Mouse (Mus musculus) spleen, postnatal 14 days (tissue): Measurements from ENCODE around the gene Larp4b.

Experiments used
- DNase-seq, 2 experiments: peaks; one replicate each; pipeline ENCODE4 v3.0.0; 2021 to 2022; ENCODE audit warnings: low spot score in 2 of 2

The Larp4b gene

DNA sequence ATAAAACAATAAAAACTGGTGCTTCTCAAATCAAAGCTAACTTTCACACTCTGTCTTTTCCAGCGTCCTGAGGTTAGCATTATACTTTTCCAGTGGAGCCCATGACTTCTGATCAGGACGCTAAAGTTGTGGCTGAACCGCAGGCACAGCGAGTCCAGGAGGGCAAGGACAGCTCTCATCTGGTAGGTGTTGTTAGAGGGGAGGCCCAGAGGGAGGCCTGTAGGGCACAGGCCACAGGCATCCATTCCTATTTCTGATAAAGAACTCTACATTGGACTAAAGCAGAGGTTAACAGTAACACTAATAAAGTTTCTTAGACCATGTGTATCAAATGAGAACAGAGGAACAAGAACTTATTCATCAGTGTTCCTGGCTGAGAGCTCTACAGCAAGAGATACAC is 28.4 kb downstream of the Larp4b start:
- no peak for DNase-seq

- DNase-seq = no peak
Measured at GRCm38 (mm10) chr13:9125193-9125592, 31.5 kb downstream of the Larp4b start.

- no peak for DNase-seq
Measured at GRCm38 (mm10) chr13:9127715-9128114, 34.0 kb downstream of the Larp4b start.

- no peak for DNase-seq
Measured at GRCm38 (mm10) chr13:9128707-9129314, 35.1 kb downstream of the Larp4b start.

GRCm38 (mm10) chr13:9134421-9134820 is 40.7 kb downstream of the Larp4b start:
- DNase-seq = no peak

DNA sequence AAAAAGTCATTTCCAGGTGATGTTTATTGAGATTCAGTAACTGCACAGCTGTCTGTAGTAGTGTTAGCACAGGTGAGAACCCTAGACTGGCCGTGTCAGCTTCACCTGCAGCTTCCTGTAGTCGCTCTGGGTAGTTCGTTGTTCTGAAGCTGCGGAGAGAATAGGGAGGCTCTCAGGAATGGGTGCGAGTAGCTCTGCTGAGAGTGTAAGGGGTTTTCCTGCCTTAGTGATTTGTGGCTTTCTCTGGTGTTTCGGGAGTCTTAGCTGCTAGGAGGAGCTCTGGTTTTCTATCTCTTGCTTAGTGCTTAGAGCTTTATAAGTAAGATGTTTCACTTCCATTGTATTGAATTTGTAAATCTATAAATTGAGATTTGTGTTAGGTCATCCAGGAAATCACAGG is 42.4 kb downstream of the Larp4b start:
- no peak for DNase-seq

- no peak for DNase-seq
Measured at GRCm38 (mm10) chr13:9136733-9137132, 43.1 kb downstream of the Larp4b start.

GRCm38 (mm10) chr13:9139466-9139991 is 45.8 kb downstream of the Larp4b start:
- no peak for DNase-seq

- DNase-seq = no peak
Measured at GRCm38 (mm10) chr13:9140204-9140603, 46.5 kb downstream of the Larp4b start.

- no peak for DNase-seq
Measured at GRCm38 (mm10) chr13:9142371-9142770, 48.7 kb downstream of the Larp4b start.

- no peak for DNase-seq
Measured at GRCm38 (mm10) chr13:9148830-9149229, 55.1 kb downstream of the Larp4b start.

DNA sequence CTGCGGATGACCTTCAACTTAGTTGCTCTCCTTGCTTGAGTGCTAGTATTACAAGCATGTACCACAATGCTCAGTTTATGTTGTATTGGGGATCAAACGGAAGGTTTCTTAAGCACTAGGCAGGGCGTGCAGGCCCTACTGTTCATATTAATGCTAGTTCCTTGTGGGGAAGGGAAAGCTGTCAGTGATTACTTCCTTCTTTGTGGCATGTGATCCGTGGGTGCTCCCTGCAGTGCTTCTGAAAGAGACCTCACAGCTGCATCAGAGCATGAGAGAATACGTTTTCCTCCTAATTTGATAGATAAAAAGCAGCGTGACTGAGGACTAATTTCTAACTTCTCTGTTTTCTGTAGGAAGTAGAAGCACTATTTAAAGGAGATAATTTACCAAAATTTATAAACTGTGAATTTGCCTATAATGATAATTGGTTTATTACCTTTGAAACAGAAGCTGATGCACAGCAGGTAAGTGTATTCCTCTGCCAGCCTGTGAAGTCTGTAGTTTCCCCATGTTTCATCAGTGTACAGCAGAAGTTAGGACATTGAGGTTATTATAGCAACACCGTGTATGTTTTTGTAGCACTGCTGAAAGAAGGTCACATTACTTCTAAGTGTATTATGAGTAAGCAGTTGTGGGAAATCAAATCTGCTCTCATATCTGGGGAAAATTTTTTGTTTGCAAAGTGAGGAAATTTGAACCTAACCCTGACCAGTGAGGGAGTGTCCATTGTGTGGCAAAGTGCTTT is 56.0 kb downstream of the Larp4b start:
- no peak for DNase-seq

- no peak for DNase-seq
Measured at GRCm38 (mm10) chr13:9151100-9151499, 57.4 kb downstream of the Larp4b start.

DNA sequence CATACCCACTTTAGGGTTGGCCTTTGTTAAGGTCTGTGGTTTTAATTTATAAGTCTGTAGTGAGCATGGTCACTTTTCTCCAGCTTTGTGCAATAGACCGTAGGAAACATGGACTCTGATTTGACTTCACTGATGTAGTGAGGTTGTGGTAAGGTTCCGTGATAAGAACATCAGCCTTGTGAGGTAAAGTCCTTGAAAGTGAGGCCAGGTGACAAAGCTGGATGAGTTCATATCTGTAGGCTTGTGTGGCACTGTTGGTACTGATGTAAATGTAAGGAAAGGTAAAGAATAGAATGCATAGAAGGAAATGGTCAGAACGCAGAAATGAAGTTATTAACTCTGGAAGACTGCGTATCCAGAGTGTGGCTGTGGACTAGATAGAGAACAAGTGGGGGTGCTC is 57.9 kb downstream of the Larp4b start:
- no peak for DNase-seq

GRCm38 (mm10) chr13:9152267-9152666 is 58.6 kb downstream of the Larp4b start:
- no peak for DNase-seq

DNA sequence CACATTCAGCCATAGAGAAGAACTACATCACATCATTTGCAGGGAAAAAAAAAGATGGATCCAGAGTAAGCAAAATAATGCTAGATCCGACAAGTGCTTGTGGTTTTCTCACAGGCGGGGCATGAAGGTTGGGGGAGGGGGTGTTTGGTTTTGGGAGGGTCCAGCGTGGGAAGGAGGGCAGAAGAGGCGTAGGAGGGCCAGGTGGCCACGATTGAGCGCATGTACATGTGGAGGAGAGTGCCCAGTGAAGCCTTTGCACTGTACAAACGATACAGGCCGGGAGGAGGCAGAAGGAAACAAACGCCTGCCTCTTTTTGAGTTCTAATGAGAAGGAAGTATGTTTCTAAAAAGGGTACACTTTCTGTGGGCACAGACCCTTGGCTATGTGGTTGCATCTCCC is 60.1 kb downstream of the Larp4b start:
- DNase-seq = no peak

GRCm38 (mm10) chr13:9159282-9159681 is 65.6 kb downstream of the Larp4b start:
- no peak for DNase-seq

GRCm38 (mm10) chr13:9162888-9163287 is 69.2 kb downstream of the Larp4b start:
- no peak for DNase-seq

DNA sequence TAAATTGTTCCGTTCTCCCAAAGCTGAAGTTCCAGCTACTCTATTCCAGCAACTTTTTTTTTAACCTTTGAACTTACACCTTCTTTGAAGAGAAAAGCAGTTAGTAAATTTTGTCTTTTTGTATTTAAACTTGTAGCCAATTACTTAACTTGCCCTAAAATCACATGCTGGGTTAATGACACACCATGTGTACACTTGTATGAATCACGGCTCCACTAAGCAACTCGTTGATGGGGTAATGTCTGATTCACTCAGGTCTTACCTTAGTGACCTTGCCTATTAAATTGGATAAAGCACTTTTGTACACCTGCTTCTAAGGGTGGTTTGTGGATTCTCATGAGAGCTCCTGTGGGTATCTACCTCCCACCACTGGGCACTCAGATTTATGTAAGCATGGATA is 74.2 kb downstream of the Larp4b start:
- no peak for DNase-seq

- DNase-seq = no peak
Measured at GRCm38 (mm10) chr13:9169616-9170015, 75.9 kb downstream of the Larp4b start.

GRCm38 (mm10) chr13:9170726-9171125 is 77.0 kb downstream of the Larp4b start:
- no peak for DNase-seq

GRCm38 (mm10) chr13:9173414-9173813 is 79.7 kb downstream of the Larp4b start:
- DNase-seq = no peak

DNA sequence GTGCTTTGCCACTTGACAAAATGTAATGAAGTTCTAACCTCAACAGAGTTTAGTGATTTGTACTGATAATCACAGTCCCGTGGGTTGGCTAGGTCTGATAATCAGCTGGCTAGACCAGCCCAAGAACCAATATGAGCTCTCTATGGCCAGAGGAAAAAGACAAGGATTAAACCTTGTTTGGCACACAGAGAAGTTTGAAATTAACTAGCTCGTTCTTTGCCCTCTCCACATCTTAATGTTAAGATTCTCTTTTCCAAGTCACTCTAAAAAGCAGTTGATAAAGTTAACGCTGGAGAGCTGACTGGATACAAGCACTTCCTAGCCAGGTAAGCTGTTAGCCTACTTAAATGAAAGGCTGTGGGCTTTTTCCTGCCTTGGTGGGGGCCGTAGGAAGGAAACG is 81.5 kb downstream of the Larp4b start:
- DNase-seq = no peak
